Mouse (Mus musculus): ENCODE data around the gene Gimap8. TPM values are rescaled to one million over a fixed set of nuclear protein-coding genes. Genes with fewer than 3 reads are reported as not detected.
A peak's percentile ranks its signal among the peaks of the same experiment; 100 is the strongest.

Gene Gimap8
- polyA plus RNA-seq, 1 experiment from 2014 or later = 1.8 TPM

DNA sequence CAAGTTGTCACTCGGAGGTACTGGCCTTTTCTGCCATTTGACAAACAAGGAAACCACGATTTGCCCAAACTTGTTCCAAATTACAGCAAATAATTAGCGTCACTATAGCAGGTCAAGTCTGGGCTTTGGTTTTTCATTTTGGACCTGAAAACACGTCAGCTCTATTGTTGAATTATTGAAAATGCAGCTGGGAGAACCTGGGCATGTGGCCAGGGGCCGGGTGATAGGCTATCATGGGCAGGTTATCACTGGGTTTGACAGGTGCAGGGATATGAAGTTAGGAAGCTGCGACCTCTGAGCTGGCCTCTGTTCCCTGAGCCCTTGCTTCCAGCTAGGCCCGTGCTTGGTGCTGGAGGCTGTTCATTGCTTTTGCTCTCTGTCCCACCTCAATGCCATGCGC is 16.2 kb upstream of the Gimap8 start:
- H3K27me3 ChIP-seq (ENCODE audit: control insufficient read depth, insufficient read depth, low read length) = peaks cover 35% of the 10 kb centered on the region
- ATAC-seq (ENCODE audit: insufficient read depth, low FRiP score) = no peak
- no peak overlapping the region for H3K9ac ChIP-seq (ENCODE audit: low read length)
- H3K27ac ChIP-seq (ENCODE audit: low read length) = no peak overlapping the region
- H3K4me2 ChIP-seq (ENCODE audit: low read depth, low read length) = no peak overlapping the region
- 75% methylated on average over 8 of the region's 8 CpGs for WGBS
- no peak overlapping the region for H3K4me3 ChIP-seq (replicated peaks; ENCODE audit: low read length)
- H3K9me3 ChIP-seq (replicated peaks; ENCODE audit: control insufficient read depth, low read length) = no peaks in the 10 kb centered on the region
- H3K4me1 ChIP-seq (ENCODE audit: control insufficient read depth, insufficient read depth, low read length) = peaks cover 11% of the 10 kb centered on the region
- H3K36me3 ChIP-seq (ENCODE audit: control insufficient read depth, insufficient read depth, low read length) = no peaks in the 10 kb centered on the region

DNA sequence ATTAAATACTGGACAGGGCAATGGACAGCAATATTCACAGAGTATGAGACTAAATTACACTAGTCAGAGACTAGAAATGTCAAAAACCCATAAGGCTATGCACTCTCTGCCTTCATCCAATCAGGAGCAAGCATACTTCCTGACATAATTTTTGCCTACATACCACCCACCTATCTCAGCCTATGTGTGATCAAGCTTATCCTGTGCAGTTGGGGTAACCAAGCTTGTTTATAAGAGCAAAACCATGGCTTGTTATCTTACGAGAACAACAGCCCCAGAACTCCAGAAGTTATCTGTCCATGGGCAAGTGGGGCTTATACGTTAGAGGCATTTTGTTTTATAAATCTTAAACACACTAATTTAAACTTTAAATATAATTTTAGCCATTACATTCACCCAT is 11.9 kb upstream of the Gimap8 start:
- 80% methylated on average over 2 of the region's 2 CpGs for WGBS
- Histone ChIP-seq H3K9ac (ENCODE audit: low read length) (no peak overlapping the region), H3K9me3 (replicated peaks; ENCODE audit: control insufficient read depth, low read length) (no peaks in the 10 kb centered on the region), H3K27me3 (ENCODE audit: control insufficient read depth, insufficient read depth, low read length) (no peaks in the 10 kb centered on the region), H3K4me3 (replicated peaks; ENCODE audit: low read length) (no peak overlapping the region), H3K36me3 (ENCODE audit: control insufficient read depth, insufficient read depth, low read length) (no peaks in the 10 kb centered on the region), H3K27ac (ENCODE audit: low read length) (no peak overlapping the region), H3K4me1 (ENCODE audit: control insufficient read depth, insufficient read depth, low read length) (no peaks in the 10 kb centered on the region), H3K4me2 (ENCODE audit: low read depth, low read length) (no peak overlapping the region)
- ATAC-seq (ENCODE audit: insufficient read depth, low FRiP score) = no peak

DNA sequence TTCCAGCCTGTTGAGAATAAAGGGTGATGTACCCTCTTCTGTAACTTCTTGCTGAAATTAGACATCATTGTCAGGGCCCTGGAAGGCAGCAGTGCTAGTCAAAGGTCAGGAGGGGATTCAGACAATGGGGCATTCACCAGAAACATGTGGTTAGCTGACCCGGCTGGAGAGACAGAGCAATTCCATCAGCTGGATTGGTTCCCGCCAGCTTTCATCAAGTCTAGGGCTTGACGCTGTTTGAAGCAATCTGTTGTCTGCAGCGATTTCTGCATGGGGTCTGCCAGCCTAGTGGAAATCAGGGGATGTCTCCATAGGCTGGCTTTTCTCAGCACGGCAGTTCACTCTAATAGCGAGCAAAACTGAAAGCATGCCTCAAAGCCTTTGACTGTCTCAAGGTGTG is 10.5 kb upstream of the Gimap8 start:
- Histone ChIP-seq H3K27ac (ENCODE audit: low read length) (no peak overlapping the region), H3K4me2 (ENCODE audit: low read depth, low read length) (no peak overlapping the region), H3K36me3 (ENCODE audit: control insufficient read depth, insufficient read depth, low read length) (no peaks in the 10 kb centered on the region), H3K4me3 (replicated peaks; ENCODE audit: low read length) (no peak overlapping the region), H3K9ac (ENCODE audit: low read length) (no peak overlapping the region), H3K4me1 (ENCODE audit: control insufficient read depth, insufficient read depth, low read length) (no peaks in the 10 kb centered on the region), H3K27me3 (ENCODE audit: control insufficient read depth, insufficient read depth, low read length) (no peaks in the 10 kb centered on the region), H3K9me3 (replicated peaks; ENCODE audit: control insufficient read depth, low read length) (no peaks in the 10 kb centered on the region)
- ATAC-seq (ENCODE audit: insufficient read depth, low FRiP score) = no peak
- 70% methylated on average over 6 of the region's 6 CpGs for WGBS

DNA sequence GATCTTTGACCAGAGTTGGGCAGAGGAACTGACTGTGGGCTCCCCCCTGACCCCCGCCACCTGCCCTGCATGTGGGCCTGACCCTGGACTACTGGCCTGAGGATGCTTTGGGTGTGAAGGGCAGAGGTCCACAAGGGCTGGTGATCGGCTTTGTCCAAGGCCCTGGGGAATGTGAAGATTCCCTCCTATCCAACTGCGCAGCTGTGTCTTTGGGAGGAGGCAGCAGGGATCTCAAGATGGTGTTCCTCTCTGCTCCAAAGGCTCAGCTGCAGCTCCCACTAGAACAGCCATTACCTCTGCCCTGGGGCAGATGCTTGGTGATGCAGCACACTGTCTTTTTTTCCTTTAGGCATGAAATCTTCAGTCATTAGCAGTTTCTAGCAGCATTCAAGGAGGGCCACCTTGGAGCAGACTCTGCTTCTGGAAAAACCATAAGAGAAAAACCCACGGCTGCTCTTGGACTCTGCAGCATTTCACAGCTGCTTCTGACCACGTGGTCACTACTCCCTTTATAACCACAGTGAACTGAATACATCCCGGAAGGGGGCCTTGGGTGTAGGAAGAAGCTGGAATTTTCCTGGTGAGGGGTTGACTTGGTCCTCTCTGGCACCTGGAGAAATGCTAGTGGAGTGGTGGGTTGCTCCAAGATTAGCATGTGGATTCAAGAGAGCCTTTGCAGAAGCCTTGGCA is 9.1 kb upstream of the Gimap8 start:
- Histone ChIP-seq H3K27me3 (ENCODE audit: control insufficient read depth, insufficient read depth, low read length) (no peaks in the 10 kb centered on the region), H3K9ac (ENCODE audit: low read length) (no peak overlapping the region), H3K4me2 (ENCODE audit: low read depth, low read length) (no peak overlapping the region), H3K36me3 (ENCODE audit: control insufficient read depth, insufficient read depth, low read length) (no peaks in the 10 kb centered on the region), H3K4me3 (replicated peaks; ENCODE audit: low read length) (no peak overlapping the region), H3K4me1 (ENCODE audit: control insufficient read depth, insufficient read depth, low read length) (no peaks in the 10 kb centered on the region), H3K27ac (ENCODE audit: low read length) (no peak overlapping the region), H3K9me3 (replicated peaks; ENCODE audit: control insufficient read depth, low read length) (no peaks in the 10 kb centered on the region)
- WGBS = 64% methylated on average over 6 of the region's 6 CpGs
- no peak for ATAC-seq (ENCODE audit: insufficient read depth, low FRiP score)

DNA sequence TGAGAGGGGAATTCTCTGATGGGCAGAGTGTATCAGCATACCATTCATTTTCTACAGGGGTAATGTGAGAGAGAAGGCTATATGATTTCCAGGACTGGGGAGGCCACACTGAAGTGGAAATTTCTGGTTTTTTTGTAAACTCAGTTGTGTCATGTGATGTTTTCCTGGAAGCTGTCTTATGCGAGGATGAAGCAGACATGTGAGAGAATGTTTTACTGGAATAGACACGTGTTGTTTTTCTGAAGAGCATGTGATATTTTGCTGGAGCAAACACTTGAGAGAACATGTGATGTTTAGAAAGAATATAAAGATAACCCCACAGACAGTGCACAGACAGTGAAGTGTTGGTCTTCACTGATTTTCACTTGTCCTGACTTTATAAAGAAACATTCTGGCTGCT is 8.5 kb upstream of the Gimap8 start:
- no peak for ATAC-seq (ENCODE audit: insufficient read depth, low FRiP score)
- H3K27me3 ChIP-seq (ENCODE audit: control insufficient read depth, insufficient read depth, low read length) = no peaks in the 10 kb centered on the region
- no peak overlapping the region for H3K27ac ChIP-seq (ENCODE audit: low read length)
- H3K9ac ChIP-seq (ENCODE audit: low read length) = no peak overlapping the region
- no peaks in the 10 kb centered on the region for H3K36me3 ChIP-seq (ENCODE audit: control insufficient read depth, insufficient read depth, low read length)
- H3K4me2 ChIP-seq (ENCODE audit: low read depth, low read length) = no peak overlapping the region
- WGBS = 73% methylated on average over 2 of the region's 2 CpGs
- H3K4me3 ChIP-seq (replicated peaks; ENCODE audit: low read length) = no peak overlapping the region
- no peaks in the 10 kb centered on the region for H3K4me1 ChIP-seq (ENCODE audit: control insufficient read depth, insufficient read depth, low read length)
- no peaks in the 10 kb centered on the region for H3K9me3 ChIP-seq (replicated peaks; ENCODE audit: control insufficient read depth, low read length)

DNA sequence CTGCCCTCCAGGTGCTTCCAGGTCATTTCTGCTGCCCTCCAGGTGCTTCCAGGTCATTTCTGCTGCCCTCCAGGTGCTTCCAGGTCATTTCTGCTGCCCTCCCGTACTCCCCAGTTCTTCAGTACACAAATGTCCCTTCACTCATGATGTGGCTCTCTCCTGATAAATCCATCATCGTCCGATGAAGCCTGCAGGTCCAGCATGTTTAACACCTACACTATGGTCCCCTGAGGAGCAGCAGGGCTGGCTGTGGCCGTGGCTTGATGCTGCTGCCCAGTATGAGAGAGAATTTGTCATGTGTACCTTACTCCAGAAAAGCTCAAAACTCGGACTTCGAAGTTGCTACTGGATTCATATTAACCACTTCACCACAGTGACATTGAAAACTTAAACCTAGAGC is 5.6 kb upstream of the Gimap8 start:
- no peak overlapping the region for H3K27ac ChIP-seq (ENCODE audit: low read length)
- no peaks in the 10 kb centered on the region for H3K4me1 ChIP-seq (ENCODE audit: control insufficient read depth, insufficient read depth, low read length)
- H3K9ac ChIP-seq (ENCODE audit: low read length) = no peak overlapping the region
- no peaks in the 10 kb centered on the region for H3K27me3 ChIP-seq (ENCODE audit: control insufficient read depth, insufficient read depth, low read length)
- H3K36me3 ChIP-seq (ENCODE audit: control insufficient read depth, insufficient read depth, low read length) = no peaks in the 10 kb centered on the region
- ATAC-seq (ENCODE audit: insufficient read depth, low FRiP score) = no peak
- no peak overlapping the region for H3K4me2 ChIP-seq (ENCODE audit: low read depth, low read length)
- no peak overlapping the region for H3K4me3 ChIP-seq (replicated peaks; ENCODE audit: low read length)
- H3K9me3 ChIP-seq (replicated peaks; ENCODE audit: control insufficient read depth, low read length) = no peaks in the 10 kb centered on the region
- 69% methylated on average over 6 of the region's 6 CpGs for WGBS

DNA sequence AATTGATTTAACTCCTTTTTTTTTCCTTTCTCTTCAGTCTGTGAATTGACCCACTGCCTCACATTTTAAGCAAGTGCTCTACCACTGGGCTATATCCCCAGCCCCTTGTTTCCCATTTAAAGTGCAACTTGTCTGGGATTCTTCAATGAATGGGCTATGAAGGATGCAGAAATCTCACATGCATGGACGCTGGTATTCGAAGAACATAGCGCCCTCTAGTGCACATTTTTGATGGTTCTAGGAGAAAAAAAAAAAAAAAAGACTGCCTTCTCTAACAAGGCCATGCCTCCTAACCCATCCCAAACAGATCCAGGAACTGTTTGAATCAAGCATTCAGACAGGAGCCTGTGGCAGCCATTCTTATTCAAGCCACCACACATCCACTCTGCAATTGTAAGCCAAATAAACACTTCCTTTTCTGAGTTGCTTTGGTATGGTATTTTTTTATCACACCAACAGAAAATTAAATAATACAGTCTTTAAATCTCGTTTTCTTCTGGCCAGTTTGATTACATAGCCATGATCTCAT is 4.2 kb upstream of the Gimap8 start:
- Histone ChIP-seq H3K4me3 (replicated peaks; ENCODE audit: low read length) (no peak overlapping the region), H3K27ac (ENCODE audit: low read length) (no peak overlapping the region), H3K36me3 (ENCODE audit: control insufficient read depth, insufficient read depth, low read length) (no peaks in the 10 kb centered on the region), H3K9me3 (replicated peaks; ENCODE audit: control insufficient read depth, low read length) (no peaks in the 10 kb centered on the region), H3K4me1 (ENCODE audit: control insufficient read depth, insufficient read depth, low read length) (no peaks in the 10 kb centered on the region), H3K9ac (ENCODE audit: low read length) (no peak overlapping the region), H3K27me3 (ENCODE audit: control insufficient read depth, insufficient read depth, low read length) (no peaks in the 10 kb centered on the region), H3K4me2 (ENCODE audit: low read depth, low read length) (no peak overlapping the region)
- no peak for ATAC-seq (ENCODE audit: insufficient read depth, low FRiP score)
- WGBS = 21% methylated on average over 4 of the region's 4 CpGs

DNA sequence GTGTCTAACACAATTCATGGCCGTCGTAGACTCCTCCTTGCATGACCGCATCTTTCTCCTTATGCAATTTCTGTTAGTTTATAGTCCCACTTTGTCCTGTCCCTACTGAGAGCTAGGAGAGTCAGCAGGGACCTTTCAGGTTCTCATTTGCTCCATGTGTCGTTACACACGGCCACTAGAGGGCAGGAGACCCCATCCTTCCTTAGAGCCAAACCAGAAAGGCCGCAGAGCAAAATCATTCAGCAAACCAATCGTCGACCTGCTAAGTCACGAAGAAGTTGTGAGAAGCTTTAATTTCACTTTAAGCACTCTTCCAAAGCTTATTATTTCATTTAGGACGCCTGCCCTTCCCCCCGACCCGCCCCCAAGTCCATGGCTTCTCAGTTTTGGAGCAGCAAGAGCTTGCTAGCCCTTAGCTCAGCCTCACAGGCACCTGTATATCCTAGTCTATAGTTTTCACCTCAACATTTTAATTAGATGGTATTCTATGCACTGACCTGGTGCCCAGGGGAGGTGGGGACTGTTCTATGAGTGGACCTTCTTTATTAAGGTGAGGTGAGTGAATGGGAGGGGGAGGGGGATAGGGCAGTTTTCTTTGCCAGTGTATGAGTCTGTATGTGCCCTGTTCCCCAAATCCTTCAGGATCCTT is 1.2 kb upstream of the Gimap8 start:
- Histone ChIP-seq H3K4me3 (replicated peaks; ENCODE audit: low read length) (no peak overlapping the region), H3K4me1 (ENCODE audit: control insufficient read depth, insufficient read depth, low read length) (no peaks in the 10 kb centered on the region), H3K27me3 (ENCODE audit: control insufficient read depth, insufficient read depth, low read length) (no peaks in the 10 kb centered on the region), H3K9me3 (replicated peaks; ENCODE audit: control insufficient read depth, low read length) (no peaks in the 10 kb centered on the region), H3K4me2 (ENCODE audit: low read depth, low read length) (no peak overlapping the region), H3K27ac (ENCODE audit: low read length) (no peak overlapping the region), H3K36me3 (ENCODE audit: control insufficient read depth, insufficient read depth, low read length) (no peaks in the 10 kb centered on the region), H3K9ac (ENCODE audit: low read length) (0 out of 2 replicates have a peak overlapping the region, but pooled peaks have one; percentile 9)
- ATAC-seq (ENCODE audit: insufficient read depth, low FRiP score) = no peak
- WGBS = 12% methylated on average over 12 of the region's 12 CpGs

DNA sequence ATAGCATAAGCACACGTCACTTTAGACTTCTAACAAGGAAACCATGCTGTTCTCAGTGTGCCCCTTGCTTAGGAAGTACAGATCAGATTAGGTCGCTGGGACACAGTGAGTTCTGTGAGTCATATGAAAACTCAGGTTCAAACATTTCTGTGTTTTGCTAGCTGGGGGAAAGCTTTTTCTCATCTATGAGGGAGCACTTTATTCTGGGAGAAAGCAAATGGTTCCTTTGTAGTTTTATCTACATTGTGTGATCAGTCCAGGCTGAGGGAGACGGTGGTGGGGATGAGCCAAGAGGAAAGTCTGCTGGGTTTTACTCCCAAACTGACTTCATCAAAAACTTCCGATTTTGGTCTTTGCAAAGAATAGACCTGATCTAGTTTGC is 734 bp upstream of the Gimap8 start:
- no peak for ATAC-seq (ENCODE audit: insufficient read depth, low FRiP score)
- H3K36me3 ChIP-seq (ENCODE audit: control insufficient read depth, insufficient read depth, low read length) = no peaks in the 10 kb centered on the region
- no peak overlapping the region for H3K4me2 ChIP-seq (ENCODE audit: low read depth, low read length)
- H3K4me1 ChIP-seq (ENCODE audit: control insufficient read depth, insufficient read depth, low read length) = no peaks in the 10 kb centered on the region
- no peaks in the 10 kb centered on the region for H3K9me3 ChIP-seq (replicated peaks; ENCODE audit: control insufficient read depth, low read length)
- 78% methylated on average over 4 of the region's 4 CpGs for WGBS
- H3K27me3 ChIP-seq (ENCODE audit: control insufficient read depth, insufficient read depth, low read length) = no peaks in the 10 kb centered on the region
- no peak overlapping the region for H3K27ac ChIP-seq (ENCODE audit: low read length)
- no peak overlapping the region for H3K4me3 ChIP-seq (replicated peaks; ENCODE audit: low read length)
- no peak overlapping the region for H3K9ac ChIP-seq (ENCODE audit: low read length)

Measured in stomach, embryonic 16.5 days (tissue).